ENCODE assay signal across 19 mouse cellular contexts in the genomic region with DNA sequence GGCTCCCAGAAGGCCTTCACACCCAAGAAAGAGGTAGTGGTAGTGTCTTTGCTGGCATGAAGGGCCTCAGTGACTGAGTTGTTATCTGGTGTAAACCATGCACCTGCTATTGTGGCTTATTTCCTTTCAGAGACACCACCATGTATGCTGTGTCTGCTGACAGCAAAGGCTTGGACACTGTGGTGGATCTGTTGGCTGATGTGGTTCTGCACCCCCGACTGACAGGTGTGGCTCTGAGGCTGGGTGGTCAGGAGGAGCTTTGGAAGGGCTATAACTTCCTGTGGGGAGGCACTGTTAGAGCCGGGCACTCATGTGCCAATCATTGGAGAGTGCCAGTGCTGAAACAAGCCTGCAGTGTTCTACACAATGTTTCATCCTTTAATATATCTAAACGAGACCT. TPM values are rescaled to one million over a fixed set of nuclear protein-coding genes. Genes with fewer than 3 reads are reported as not detected.
DNase-seq lines count a peak whose midpoint lies in the region; ATAC-seq lines count a peak whose summit lies in the region.
"Had no signal": no experiment of that assay in that cellular context is flagged by ENCODE, and none has a peak within 500 bp of the region (broad histone marks: within the 10 kb centered on the region; RNA-seq: fewer than 3 reads in every experiment).

No protein-coding gene starts in this region.

- peaks cover 75% of the 10 kb centered on the region for H3K36me3 ChIP-seq in embryonic facial prominence, embryonic 13.5 days
- peaks cover 80% of the 10 kb centered on the region for H3K36me3 ChIP-seq in embryonic facial prominence, embryonic 10.5 days (replicated peaks)
- H3K36me3 ChIP-seq in hindbrain, embryonic 15.5 days, result peaks cover 73% of the 10 kb centered on the region
- peaks cover 75% of the 10 kb centered on the region for H3K36me3 ChIP-seq in hindbrain, embryonic 12.5 days
- H3K36me3 ChIP-seq in neural tube, embryonic 12.5 days, result peaks cover 73% of the 10 kb centered on the region
- H3K36me3 ChIP-seq in neural tube, embryonic 15.5 days, result peaks cover 74% of the 10 kb centered on the region

- WGBS in embryonic facial prominence, embryonic 13.5 days, result 81% methylated on average over 3 of the region's 3 CpGs
- 89% methylated on average over 3 of the region's 3 CpGs for WGBS in embryonic facial prominence, embryonic 10.5 days
- WGBS in hindbrain, embryonic 15.5 days, result 90% methylated on average over 3 of the region's 3 CpGs
- 91% methylated on average over 3 of the region's 3 CpGs for WGBS in hindbrain, embryonic 12.5 days
- 91% methylated on average over 3 of the region's 3 CpGs for whole genome bisulfite sequencing in neural tube, embryonic 12.5 days
- WGBS in neural tube, embryonic 15.5 days, result 93% methylated on average over 3 of the region's 3 CpGs

- no peak for DNase-seq in embryonic facial prominence, embryonic 10.5 days (ENCODE audit: low spot score)
- no peak for DNase-seq in neural tube, embryonic 10.5 days (ENCODE audit: extremely low spot score, low spot score)
- DNase-seq in layer of hippocampus, adult 9-11 months, result no peak
- DNase-seq: adrenal gland, postnatal 25 days; cerebellum, adult 11 months; cerebellum, postnatal 14 days; gastrocnemius, postnatal 25 days; kidney, adult 11 months; thymus, adult 18-20 months; thymus, postnatal 4 days had no signal

- peaks cover 22% of the 10 kb centered on the region for H3K4me1 ChIP-seq in embryonic facial prominence, embryonic 13.5 days
- peaks cover 24% of the 10 kb centered on the region for H3K4me1 ChIP-seq in embryonic facial prominence, embryonic 10.5 days
- H3K4me1 ChIP-seq in hindbrain, embryonic 15.5 days (replicated peaks), result peaks cover 24% of the 10 kb centered on the region
- peaks cover 22% of the 10 kb centered on the region for H3K4me1 ChIP-seq in hindbrain, embryonic 12.5 days
- H3K4me1 ChIP-seq in neural tube, embryonic 12.5 days, result peaks cover 23% of the 10 kb centered on the region
- peaks cover 34% of the 10 kb centered on the region for H3K4me1 ChIP-seq in neural tube, embryonic 15.5 days

- no peak for ATAC-seq in embryonic facial prominence, embryonic 13.5 days (ENCODE audit: insufficient number of reproducible peaks, insufficient read depth, low FRiP score, low TSS enrichment, low read depth)
- ATAC-seq in hindbrain, embryonic 15.5 days (ENCODE audit: low FRiP score, low read depth), result no peak
- ATAC-seq in hindbrain, embryonic 12.5 days (ENCODE audit: low FRiP score), result no peak
- ATAC-seq in neural tube, embryonic 12.5 days (ENCODE audit: low FRiP score, low read depth), result no peak
- no peak for ATAC-seq in neural tube, embryonic 15.5 days (ENCODE audit: low FRiP score)
- ATAC-seq: CD4-positive, CD25-positive, alpha-beta regulatory T cell, adult 4 months; lung, postnatal 0 days had no signal

- H3K4me2 ChIP-seq in embryonic facial prominence, embryonic 13.5 days, result peak overlapping the region; percentile 12; the same call in 1 of the 2 replicates
- no peak overlapping the region for H3K4me2 ChIP-seq in hindbrain, embryonic 15.5 days
- H3K4me2 ChIP-seq in hindbrain, embryonic 12.5 days (replicated peaks), result no peak overlapping the region
- 0 out of 2 replicates have a peak overlapping the region, but pooled peaks have one; percentile 5 for H3K4me2 ChIP-seq in neural tube, embryonic 12.5 days (replicated peaks)
- H3K4me2 ChIP-seq in neural tube, embryonic 15.5 days, result 0 out of 2 replicates have a peak overlapping the region, but pooled peaks have one; percentile 22
- H3K4me2 ChIP-seq: embryonic facial prominence, embryonic 15.5 days; forebrain, embryonic 12.5 days had no signal

- H3K27ac ChIP-seq in embryonic facial prominence, embryonic 13.5 days, result no peak overlapping the region
- H3K27ac ChIP-seq in embryonic facial prominence, embryonic 10.5 days (replicated peaks), result no peak overlapping the region
- H3K27ac ChIP-seq in hindbrain, embryonic 15.5 days (replicated peaks), result no peak overlapping the region
- H3K27ac ChIP-seq in hindbrain, embryonic 12.5 days, result no peak overlapping the region
- no peak overlapping the region for H3K27ac ChIP-seq in neural tube, embryonic 12.5 days
- no peak overlapping the region for H3K27ac ChIP-seq in neural tube, embryonic 15.5 days (replicated peaks)
- H3K27ac ChIP-seq: embryonic facial prominence, embryonic 15.5 days; forebrain, embryonic 12.5 days had no signal

- no peak overlapping the region for H3K9ac ChIP-seq in embryonic facial prominence, embryonic 13.5 days
- no peak overlapping the region for H3K9ac ChIP-seq in hindbrain, embryonic 15.5 days
- no peak overlapping the region; the same call in 1 of the 2 replicates for H3K9ac ChIP-seq in hindbrain, embryonic 12.5 days
- no peak overlapping the region for H3K9ac ChIP-seq in neural tube, embryonic 12.5 days
- H3K9ac ChIP-seq in neural tube, embryonic 15.5 days (replicated peaks), result no peak overlapping the region
- H3K9ac ChIP-seq: embryonic facial prominence, embryonic 15.5 days; forebrain, embryonic 12.5 days had no signal

- no peaks in the 10 kb centered on the region for H3K27me3 ChIP-seq in embryonic facial prominence, embryonic 13.5 days
- H3K27me3 ChIP-seq in embryonic facial prominence, embryonic 10.5 days (replicated peaks; ENCODE audit: low read depth, poor library complexity, severe bottlenecking), result no peaks in the 10 kb centered on the region
- no peaks in the 10 kb centered on the region for H3K27me3 ChIP-seq in hindbrain, embryonic 15.5 days
- no peaks in the 10 kb centered on the region for H3K27me3 ChIP-seq in hindbrain, embryonic 12.5 days
- H3K27me3 ChIP-seq in neural tube, embryonic 12.5 days (replicated peaks), result no peaks in the 10 kb centered on the region
- no peaks in the 10 kb centered on the region for H3K27me3 ChIP-seq in neural tube, embryonic 15.5 days (replicated peaks)
- H3K27me3 ChIP-seq: embryonic facial prominence, embryonic 15.5 days; forebrain, embryonic 12.5 days had no signal

- no peak overlapping the region for H3K4me3 ChIP-seq in embryonic facial prominence, embryonic 13.5 days
- no peak overlapping the region for H3K4me3 ChIP-seq in embryonic facial prominence, embryonic 10.5 days
- H3K4me3 ChIP-seq in hindbrain, embryonic 15.5 days, result peak overlapping the region; percentile 5; the same call in 1 of the 2 replicates
- no peak overlapping the region for H3K4me3 ChIP-seq in hindbrain, embryonic 12.5 days
- no peak overlapping the region for H3K4me3 ChIP-seq in neural tube, embryonic 12.5 days
- H3K4me3 ChIP-seq in neural tube, embryonic 15.5 days (replicated peaks), result no peak overlapping the region
- H3K4me3 ChIP-seq: embryonic facial prominence, embryonic 15.5 days; forebrain, embryonic 12.5 days had no signal

- no peaks in the 10 kb centered on the region for H3K9me3 ChIP-seq in embryonic facial prominence, embryonic 13.5 days
- H3K9me3 ChIP-seq in embryonic facial prominence, embryonic 10.5 days, result no peaks in the 10 kb centered on the region
- H3K9me3 ChIP-seq in hindbrain, embryonic 15.5 days, result no peaks in the 10 kb centered on the region
- no peaks in the 10 kb centered on the region for H3K9me3 ChIP-seq in hindbrain, embryonic 12.5 days (replicated peaks)
- H3K9me3 ChIP-seq in neural tube, embryonic 12.5 days, result no peaks in the 10 kb centered on the region
- no peaks in the 10 kb centered on the region for H3K9me3 ChIP-seq in neural tube, embryonic 15.5 days (replicated peaks)
- H3K9me3 ChIP-seq: embryonic facial prominence, embryonic 15.5 days; forebrain, embryonic 12.5 days had no signal

RNA-seq across cellular contexts. Expression of gene Pmpca, which starts 1.8 kb away (rescaled TPM):
- polyA plus RNA-seq in embryonic facial prominence, embryonic 13.5 days (2015; fragmentation: Nextera tagmentation; extraction: Ambion mirVana), result 92.3 and 98.7 TPM in 2 replicates
- 144 and 151 TPM in 2 replicates for polyA plus RNA-seq in embryonic facial prominence, embryonic 10.5 days (2016; fragmentation: Nextera tagmentation; extraction: Ambion mirVana)
- 90.0 and 91.9 TPM in 2 replicates for polyA plus RNA-seq in hindbrain, embryonic 15.5 days (2015; fragmentation: Nextera tagmentation; extraction: Ambion mirVana)
- polyA plus RNA-seq in hindbrain, embryonic 12.5 days (2016; fragmentation: Nextera tagmentation; extraction: Ambion mirVana), result 107 and 110 TPM in 2 replicates
- polyA plus RNA-seq in neural tube, embryonic 12.5 days (2016; fragmentation: Nextera tagmentation; extraction: Ambion mirVana), result 113 and 115 TPM in 2 replicates
- 94.7 and 95.3 TPM in 2 replicates for polyA plus RNA-seq in neural tube, embryonic 15.5 days (2015; fragmentation: Nextera tagmentation; extraction: Ambion mirVana)

RNA-seq across cellular contexts. Expression of gene Entr1, which starts 1.8 kb away (rescaled TPM):
- 142 and 153 TPM in 2 replicates for polyA plus RNA-seq in embryonic facial prominence, embryonic 13.5 days (2015; fragmentation: Nextera tagmentation; extraction: Ambion mirVana)
- polyA plus RNA-seq in embryonic facial prominence, embryonic 10.5 days (2016; fragmentation: Nextera tagmentation; extraction: Ambion mirVana), result 133 and 137 TPM in 2 replicates
- 151 and 163 TPM in 2 replicates for polyA plus RNA-seq in hindbrain, embryonic 15.5 days (2015; fragmentation: Nextera tagmentation; extraction: Ambion mirVana)
- 179 and 188 TPM in 2 replicates for polyA plus RNA-seq in hindbrain, embryonic 12.5 days (2016; fragmentation: Nextera tagmentation; extraction: Ambion mirVana)
- polyA plus RNA-seq in neural tube, embryonic 12.5 days (2016; fragmentation: Nextera tagmentation; extraction: Ambion mirVana), result 177 and 180 TPM in 2 replicates
- polyA plus RNA-seq in neural tube, embryonic 15.5 days (2015; fragmentation: Nextera tagmentation; extraction: Ambion mirVana), result 153 and 160 TPM in 2 replicates

RNA-seq across cellular contexts. Expression of gene Snapc4, which starts 10.5 kb away (rescaled TPM):
- polyA plus RNA-seq in embryonic facial prominence, embryonic 13.5 days (2015; fragmentation: Nextera tagmentation; extraction: Ambion mirVana), result 33.9 and 38.9 TPM in 2 replicates
- polyA plus RNA-seq in embryonic facial prominence, embryonic 10.5 days (2016; fragmentation: Nextera tagmentation; extraction: Ambion mirVana), result 39.3 and 39.8 TPM in 2 replicates
- 30.6 and 40.5 TPM in 2 replicates for polyA plus RNA-seq in hindbrain, embryonic 15.5 days (2015; fragmentation: Nextera tagmentation; extraction: Ambion mirVana)
- polyA plus RNA-seq in hindbrain, embryonic 12.5 days (2016; fragmentation: Nextera tagmentation; extraction: Ambion mirVana), result 36.2 and 37.3 TPM in 2 replicates
- polyA plus RNA-seq in neural tube, embryonic 12.5 days (2016; fragmentation: Nextera tagmentation; extraction: Ambion mirVana), result 33.4 and 34.6 TPM in 2 replicates
- polyA plus RNA-seq in neural tube, embryonic 15.5 days (2015; fragmentation: Nextera tagmentation; extraction: Ambion mirVana), result 30.4 and 33.6 TPM in 2 replicates

RNA-seq across cellular contexts. Expression of gene Inpp5e, which starts 18.0 kb away (rescaled TPM):
- polyA plus RNA-seq in embryonic facial prominence, embryonic 13.5 days (2015; fragmentation: Nextera tagmentation; extraction: Ambion mirVana), result 24.2 and 24.5 TPM in 2 replicates
- polyA plus RNA-seq in embryonic facial prominence, embryonic 10.5 days (2016; fragmentation: Nextera tagmentation; extraction: Ambion mirVana), result 28.6 and 31.8 TPM in 2 replicates
- 25.9 and 26.1 TPM in 2 replicates for polyA plus RNA-seq in hindbrain, embryonic 15.5 days (2015; fragmentation: Nextera tagmentation; extraction: Ambion mirVana)
- 31.4 and 35.4 TPM in 2 replicates for polyA plus RNA-seq in hindbrain, embryonic 12.5 days (2016; fragmentation: Nextera tagmentation; extraction: Ambion mirVana)
- 29.7 and 32.7 TPM in 2 replicates for polyA plus RNA-seq in neural tube, embryonic 12.5 days (2016; fragmentation: Nextera tagmentation; extraction: Ambion mirVana)
- polyA plus RNA-seq in neural tube, embryonic 15.5 days (2015; fragmentation: Nextera tagmentation; extraction: Ambion mirVana), result 23.4 and 23.9 TPM in 2 replicates

RNA-seq across cellular contexts. Expression of gene Card9, which starts 30.2 kb away (rescaled TPM):
- 0.81 and 1.3 TPM in 2 replicates for polyA plus RNA-seq in embryonic facial prominence, embryonic 13.5 days (2015; fragmentation: Nextera tagmentation; extraction: Ambion mirVana)
- polyA plus RNA-seq in embryonic facial prominence, embryonic 10.5 days (2016; fragmentation: Nextera tagmentation; extraction: Ambion mirVana), result 0.87 and 0.96 TPM in 2 replicates
- polyA plus RNA-seq in hindbrain, embryonic 15.5 days (2015; fragmentation: Nextera tagmentation; extraction: Ambion mirVana), result 1.5 and 3.2 TPM in 2 replicates
- 0.78 and 1.1 TPM in 2 replicates for polyA plus RNA-seq in hindbrain, embryonic 12.5 days (2016; fragmentation: Nextera tagmentation; extraction: Ambion mirVana)
- polyA plus RNA-seq in neural tube, embryonic 12.5 days (2016; fragmentation: Nextera tagmentation; extraction: Ambion mirVana), result 1.0 and 1.7 TPM in 2 replicates
- 2.1 and 2.5 TPM in 2 replicates for polyA plus RNA-seq in neural tube, embryonic 15.5 days (2015; fragmentation: Nextera tagmentation; extraction: Ambion mirVana)

Comparison
In these comparisons a context has a peak if more than half of its experiments do, and no peak if none do; other contexts are left out.
1. H3K4me2 ChIP-seq: peak in embryonic facial prominence, embryonic 13.5 days (single experiment), neural tube, embryonic 12.5 days (single experiment) and neural tube, embryonic 15.5 days (single experiment); none in hindbrain, embryonic 15.5 days (single experiment) and hindbrain, embryonic 12.5 days (single experiment).